Mouse (Mus musculus) G1E (cell line): Measurements from ENCODE around the gene Tent4a. TPM values are rescaled to one million over a fixed set of nuclear protein-coding genes. Genes with fewer than 3 reads are reported as not detected.
A peak's percentile ranks its signal among the peaks of the same experiment; 100 is the strongest.

Source experiments
- ATAC-seq: 2 replicates; pipeline ENCODE4 v1.8.0; 2016; ENCODE audit warnings: mild to moderate bottlenecking; ENCODE audit not compliant: insufficient number of reproducible peaks, poor library complexity, low FRiP score, severe bottlenecking; ENCODE audit errors: extremely low read depth
- DNase-seq: peaks from one replicate; pipeline ENCODE4 v3.0.0; 2012; ENCODE audit warnings: low spot score
- H3K27me3 ChIP-seq: 2 replicates; pipeline ENCODE4 v1.6.1; 2012; ENCODE audit warnings: mild to moderate bottlenecking, low read length, inconsistent platforms; ENCODE audit not compliant: insufficient read depth
- H3K36me3 ChIP-seq: replicated peaks from 2 replicates; pipeline ENCODE3; 2012; ENCODE audit warnings: mild to moderate bottlenecking, inconsistent platforms
- H3K4me1 ChIP-seq: 2 replicates; pipeline ENCODE4 v1.6.1; 2012; ENCODE audit warnings: low read depth, low read length, inconsistent platforms, mixed read lengths; ENCODE audit not compliant: insufficient read depth
- H3K4me3 ChIP-seq: 2 replicates; pipeline ENCODE4 v1.5.1; 2012; ENCODE audit warnings: low read depth, mild to moderate bottlenecking, inconsistent platforms, low read length, moderate library complexity, mixed read lengths
- H3K9me3 ChIP-seq: replicated peaks from 2 replicates; pipeline ENCODE4 v1.6.1; 2012; ENCODE audit warnings: inconsistent platforms
- CTCF ChIP-seq: IDR thresholded peaks from 2 replicates; pipeline ENCODE4 v1.5.1; 2012; ENCODE audit warnings: low read depth, low read length, inconsistent platforms, mixed read lengths
- GATA1 ChIP-seq: IDR thresholded peaks from 2 replicates; pipeline ENCODE4 v1.6.1; 2012; ENCODE audit warnings: borderline replicate concordance, low read length, inconsistent platforms, mixed read lengths
- GATA2 ChIP-seq: IDR thresholded peaks from 2 replicates; pipeline ENCODE4 v1.6.1; 2012; ENCODE audit warnings: low read depth, low read length, inconsistent platforms, borderline replicate concordance
- POLR2AphosphoS5 ChIP-seq: IDR thresholded peaks from 2 replicates; pipeline ENCODE4 v1.6.1; 2012; ENCODE audit warnings: low read depth, low read length, inconsistent platforms; ENCODE audit not compliant: insufficient replicate concordance
- TAL1 ChIP-seq: conservative IDR thresholded peaks from 2 replicates; pipeline ENCODE4 v1.6.1; 2012; ENCODE audit warnings: low read depth, low read length, inconsistent platforms, mixed read lengths
- polyA plus RNA-seq: library from polyadenylated mRNA; stranded (reverse); fragments of >175 nt; gene quantifications from 2 replicates; pipeline ENCODE4 v1.2.3, GENCODE M21; 2012
- total RNA-seq, 2 experiments: library from RNA; stranded (forward) in 1 of 2; stranded (reverse) in 1 of 2; fragments of 200-1000 nt in 1 of 2; fragments of >200 nt in 1 of 2; fragmentation: Nextera tagmentation in 1 of 2; gene quantifications; 2 replicates each; pipeline ENCODE4 v1.2.3; 2014 to 2017

Gene Tent4a
- total and polyA plus RNA-seq, 3 experiments: 8.0 to 9.9 (median 9.5) TPM

DNA sequence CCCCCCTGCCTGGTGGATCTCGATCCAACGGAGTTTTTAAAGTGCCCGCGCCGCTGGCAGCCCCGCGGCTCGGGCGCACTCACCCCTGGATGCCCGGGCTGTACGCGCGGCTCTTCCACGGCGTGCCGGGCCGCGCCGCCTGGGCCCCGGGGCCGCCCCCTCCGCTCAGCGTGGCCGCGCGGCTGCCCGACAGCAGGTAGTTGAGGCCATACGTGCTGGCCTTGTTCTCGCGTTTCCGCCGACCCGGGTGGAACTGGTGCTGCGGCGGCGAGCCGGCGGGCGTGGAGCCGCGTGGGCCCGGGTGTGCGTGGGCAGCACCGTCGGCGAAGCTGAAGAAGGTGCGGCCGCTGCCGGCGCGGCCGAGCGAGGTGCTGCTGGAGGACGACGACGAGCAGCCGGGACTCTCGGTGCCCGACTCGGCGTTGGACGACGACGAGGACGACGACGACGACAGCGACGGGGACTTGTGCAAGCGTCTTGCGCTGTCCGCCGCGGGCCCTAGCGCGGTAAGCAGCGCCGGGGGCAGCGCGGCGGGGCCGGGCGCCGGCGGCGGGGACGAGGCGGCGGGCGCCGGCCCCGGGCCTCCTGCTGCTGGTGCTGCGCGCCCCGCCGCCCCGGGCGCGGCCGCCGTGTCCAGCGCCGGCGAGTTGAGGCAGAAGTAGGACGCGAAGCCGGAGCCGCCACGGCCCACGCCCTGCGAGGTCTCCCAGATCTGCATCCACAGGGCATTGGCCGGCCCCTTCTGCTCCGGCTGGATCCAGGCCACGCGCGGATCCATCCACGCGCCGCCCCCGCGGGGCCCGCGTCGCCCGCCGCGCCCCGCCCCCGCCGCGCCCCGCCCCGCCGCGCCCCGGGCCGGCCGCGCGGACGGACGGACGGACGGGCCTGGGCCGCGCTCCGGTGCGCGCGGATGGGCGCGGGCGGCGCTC, 748 bp downstream of the Tent4a start, which contains the start of gene Nsun2:
TSS of gene Nsun2 (plus strand) at position 342 of the 929 bp plus-strand sequence.
- Histone ChIP-seq H3K4me3 (peak within 1 kb of the TSS; percentile 91), H3K4me1 (peaks cover 52% of the 10 kb centered on the region), H3K9me3 (no peaks in the 10 kb centered on the region), H3K36me3 (peaks cover 42% of the 10 kb centered on the region), H3K27me3 (no peaks in the 10 kb centered on the region)
- no peak for TF ChIP-seq GATA2
- no peak for TF ChIP-seq CTCF
- no peak for TF ChIP-seq TAL1
- TF ChIP-seq POLR2AphosphoS5: no peak
- TF ChIP-seq GATA1: no peak
- DNase-seq: peak; percentile 42
- no peak for ATAC-seq

DNA sequence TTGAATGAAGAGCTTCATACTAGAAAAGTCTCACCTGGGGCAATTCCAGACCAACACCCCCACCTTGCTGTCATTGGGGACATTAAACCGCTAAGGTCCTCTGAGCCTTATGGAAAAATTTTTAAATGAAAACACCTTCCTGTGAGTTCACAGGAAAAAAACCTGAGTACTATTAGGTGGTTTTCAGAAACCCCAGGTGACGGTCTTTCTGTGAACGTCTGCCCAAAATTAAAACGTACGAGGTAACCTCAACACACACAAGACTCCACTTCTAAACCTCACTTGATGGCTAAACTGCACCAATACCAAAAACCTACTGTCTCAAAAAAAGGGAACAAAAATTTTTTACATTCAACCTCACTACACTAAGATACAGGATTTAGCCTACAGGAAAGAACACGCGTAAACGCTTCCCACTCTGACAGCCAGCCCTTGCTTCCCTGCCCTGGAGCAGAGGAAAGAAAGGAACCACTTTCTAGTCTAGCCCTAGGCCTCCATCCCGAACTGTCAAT, 1.5 kb downstream of the Tent4a start:
- Histone ChIP-seq H3K27me3 (no peaks in the 10 kb centered on the region), H3K9me3 (no peaks in the 10 kb centered on the region), H3K4me1 (peaks cover 49% of the 10 kb centered on the region), H3K36me3 (peaks cover 49% of the 10 kb centered on the region), H3K4me3 (peak overlapping the region; percentile 91)
- no peak for TF ChIP-seq TAL1
- TF ChIP-seq GATA2: no peak
- TF ChIP-seq GATA1: no peak
- TF ChIP-seq POLR2AphosphoS5: no peak
- no peak for TF ChIP-seq CTCF
- DNase-seq (no peak), ATAC-seq (no peak)

DNA sequence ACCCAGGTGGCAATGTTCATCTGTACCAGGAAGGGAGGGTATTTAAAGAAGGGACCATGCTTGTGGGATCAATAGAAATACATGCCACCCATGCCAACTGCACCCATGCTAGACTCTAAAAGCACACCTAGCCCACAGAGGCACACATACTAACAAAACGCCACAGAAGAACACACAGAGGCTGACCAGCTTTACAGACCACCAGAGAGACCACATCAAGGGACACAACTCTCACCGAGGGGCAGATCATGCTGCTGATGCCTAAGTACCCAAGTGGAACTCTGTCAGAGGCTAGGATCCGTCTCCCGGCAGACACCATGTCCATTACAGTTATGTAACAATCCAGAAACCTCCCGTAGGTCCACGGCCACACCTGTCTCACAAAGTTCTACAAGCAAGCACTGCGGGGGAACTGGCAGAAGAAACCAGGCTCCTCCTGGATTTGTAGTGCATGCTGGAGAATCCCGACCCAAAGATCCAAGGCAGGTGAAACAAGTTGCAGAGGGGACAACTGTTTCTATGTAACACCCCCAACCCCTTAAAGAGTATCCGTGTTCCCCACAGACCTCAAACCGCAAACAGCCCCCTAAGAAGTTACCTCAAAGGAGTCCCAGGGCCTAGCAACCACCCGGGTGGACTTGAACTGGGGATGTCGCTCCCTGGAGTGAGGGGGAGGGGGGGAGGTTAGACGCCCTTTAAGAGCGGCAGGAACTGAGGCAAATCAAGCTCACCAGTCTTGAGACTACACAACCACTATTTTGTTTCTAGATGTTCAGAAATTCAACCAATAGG, 2.1 kb downstream of the Tent4a start:
- no peak for TF ChIP-seq GATA2
- no peak for ATAC-seq

DNA sequence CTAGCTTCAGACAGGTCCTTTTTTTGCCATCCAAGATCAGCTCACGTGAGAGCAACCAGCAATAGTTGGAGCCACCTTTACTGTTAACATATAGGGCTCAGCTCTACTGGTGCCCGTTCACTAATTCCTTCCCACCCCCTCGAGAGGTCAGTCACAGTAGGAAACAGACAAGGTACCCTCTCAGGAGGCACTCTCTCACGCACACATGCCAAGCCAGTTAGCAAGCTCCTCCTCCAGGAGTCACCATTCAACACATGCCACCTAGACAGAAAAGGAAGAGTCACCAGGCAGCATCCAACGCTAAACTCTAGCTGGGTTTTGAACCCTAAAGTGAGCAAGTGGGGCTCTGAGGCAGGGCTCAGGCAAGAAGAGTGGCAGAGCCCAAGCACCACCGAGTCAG, 3.0 kb downstream of the Tent4a start:
- Histone ChIP-seq H3K36me3 (peaks cover 49% of the 10 kb centered on the region), H3K27me3 (no peaks in the 10 kb centered on the region), H3K4me3 (peak overlapping the region; percentile 91; the same call in 1 of the 2 replicates), H3K9me3 (no peaks in the 10 kb centered on the region), H3K4me1 (peaks cover 52% of the 10 kb centered on the region)
- ATAC-seq: no peak
- no peak for TF ChIP-seq GATA2
- no peak for TF ChIP-seq GATA1
- TF ChIP-seq CTCF: no peak
- TF ChIP-seq POLR2AphosphoS5: no peak
- TF ChIP-seq TAL1: no peak
- no peak for DNase-seq

More for the DNA sequence above, 2.1 kb downstream of the Tent4a start:
- Histone ChIP-seq H3K36me3 (peaks cover 51% of the 10 kb centered on the region), H3K27me3 (no peaks in the 10 kb centered on the region), H3K4me3 (peak overlapping the region; percentile 91), H3K4me1 (peaks cover 52% of the 10 kb centered on the region), H3K9me3 (no peaks in the 10 kb centered on the region)
- DNase-seq: peak; percentile 33

DNA sequence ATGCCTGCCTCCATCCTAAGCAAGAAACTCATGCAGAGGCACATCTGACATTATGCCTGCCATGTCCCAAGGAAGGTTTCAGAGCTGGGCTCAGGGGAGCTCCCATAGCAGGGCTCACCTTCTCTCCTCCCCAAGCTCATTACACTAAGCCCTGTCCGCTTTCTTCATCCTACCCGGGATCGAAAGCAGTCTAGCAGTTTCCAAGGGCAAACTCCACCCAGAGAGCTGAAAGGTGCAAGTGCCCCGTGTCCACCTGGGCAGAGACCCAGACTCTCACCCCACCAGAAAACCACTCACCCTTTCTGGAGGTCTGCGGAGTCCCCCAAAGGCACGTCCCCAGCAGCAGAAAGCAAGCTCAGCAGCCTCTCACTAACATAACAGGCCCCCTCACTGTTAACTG, 3.5 kb downstream of the Tent4a start:
- TF ChIP-seq GATA1 (no peak), GATA2 (no peak), POLR2AphosphoS5 (no peak), TAL1 (no peak), CTCF (no peak)
- no peak for DNase-seq
- peaks cover 49% of the 10 kb centered on the region for H3K4me1 ChIP-seq
- no peaks in the 10 kb centered on the region for H3K27me3 ChIP-seq
- peaks cover 53% of the 10 kb centered on the region for H3K36me3 ChIP-seq
- H3K9me3 ChIP-seq: no peaks in the 10 kb centered on the region
- ATAC-seq: no peak
- no peak overlapping the region; the same call in 1 of the 2 replicates for H3K4me3 ChIP-seq

DNA sequence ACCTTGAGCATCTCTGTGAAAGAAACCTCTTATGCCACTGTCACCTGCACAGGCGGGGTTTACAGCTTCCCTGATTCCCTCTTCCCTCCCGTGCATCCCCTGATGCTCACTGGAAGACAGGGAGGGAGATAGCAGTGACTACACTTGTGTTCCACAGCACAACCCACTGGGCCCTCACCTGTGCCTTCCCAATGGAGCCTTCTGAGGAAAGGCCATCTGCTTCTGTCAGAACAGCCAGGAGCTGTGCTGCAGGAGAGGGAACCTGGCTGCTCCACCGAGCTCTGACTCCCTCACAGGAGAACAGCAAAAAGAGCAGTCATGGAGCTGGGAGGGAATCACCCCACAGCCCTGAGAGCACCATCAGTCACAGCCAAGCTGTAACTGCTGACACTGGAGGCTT, 4.3 kb downstream of the Tent4a start:
- H3K9me3 ChIP-seq: no peaks in the 10 kb centered on the region
- DNase-seq (no peak), ATAC-seq (no peak)
- TF ChIP-seq TAL1 (no peak), CTCF (no peak), GATA1 (no peak)
- H3K36me3 ChIP-seq: peaks cover 59% of the 10 kb centered on the region
- no peak overlapping the region for H3K4me3 ChIP-seq
- peaks cover 42% of the 10 kb centered on the region for H3K4me1 ChIP-seq
- no peaks in the 10 kb centered on the region for H3K27me3 ChIP-seq
